Mouse (Mus musculus) CH12.LX (cell line): ENCODE measurements around the gene 4930595D18Rik. TPM values are rescaled to one million over a fixed set of nuclear protein-coding genes. Genes with fewer than 3 reads are reported as not detected.
A peak's percentile ranks its signal among the peaks of the same experiment; 100 is the strongest.

ENCODE experiments used
- DNase-seq: peaks from one replicate; pipeline ENCODE4 v3.0.0-alpha.2; 2013; ENCODE audit errors: extremely low read depth
- H3K27ac ChIP-seq: 2 replicates; pipeline ENCODE4 v1.5.1; 2012; ENCODE audit warnings: low read depth, mild to moderate bottlenecking, control low read depth, moderate library complexity; ENCODE audit not compliant: insufficient read depth
- H3K27me3 ChIP-seq: replicated peaks from 2 replicates; pipeline ENCODE3; 2012; ENCODE audit warnings: inconsistent platforms
- H3K36me3 ChIP-seq, 2 experiments: replicated peaks in 1 of 2; 2 replicates each; pipeline versions ENCODE3 to v1.6.1; 2012; ENCODE audit warnings: inconsistent platforms in 1 of 2, low read length in 1 of 2, mild to moderate bottlenecking in 1 of 2, mixed read lengths in 1 of 2, moderate library complexity in 1 of 2; ENCODE audit not compliant: control insufficient read depth in 1 of 2, insufficient read depth in 1 of 2
- H3K4me1 ChIP-seq, 2 experiments: 2 replicates each; pipeline ENCODE4 v1.6.1; 2012; ENCODE audit warnings: inconsistent platforms in 1 of 2, moderate library complexity in 1 of 2; ENCODE audit not compliant: insufficient read depth in 2 of 2, control insufficient read depth in 1 of 2
- H3K4me2 ChIP-seq: 2 replicates; pipeline ENCODE4 v1.6.1; 2012; ENCODE audit warnings: low read depth, mild to moderate bottlenecking, control low read depth; ENCODE audit not compliant: poor library complexity, insufficient read depth, severe bottlenecking
- H3K4me3 ChIP-seq, 3 experiments: fragments of 150-350 bp in 1 of 3; sonication (generic) in 1 of 3; replicated peaks in 1 of 3; 2 replicates each; pipeline versions ENCODE3 to v1.5.1; 2011 to 2012; ENCODE audit warnings: low read depth in 2 of 3, low read length in 2 of 3, mild to moderate bottlenecking in 2 of 3, moderate library complexity in 2 of 3, control low read depth in 1 of 3, improper control_type of control experiment in 1 of 3, inconsistent platforms in 1 of 3, mixed read lengths in 1 of 3; ENCODE audit not compliant: poor library complexity in 1 of 3
- H3K79me2 ChIP-seq: replicated peaks from 2 replicates; pipeline ENCODE4 v1.6.1; 2012; ENCODE audit warnings: mild to moderate bottlenecking, moderate library complexity; ENCODE audit not compliant: control insufficient read depth, poor library complexity, insufficient read depth, severe bottlenecking; ENCODE audit errors: extremely low read depth
- H3K9ac ChIP-seq: 2 replicates; pipeline ENCODE4 v1.6.1; 2012; ENCODE audit warnings: low read depth, mild to moderate bottlenecking, control low read depth, moderate library complexity; ENCODE audit not compliant: insufficient read depth
- H3K9me3 ChIP-seq: replicated peaks from 2 replicates; pipeline ENCODE3; 2012; ENCODE audit warnings: low read length, inconsistent platforms, mixed read lengths
- CHD2 ChIP-seq: IDR thresholded peaks from 2 replicates; pipeline ENCODE4 v1.6.1; 2011; ENCODE audit warnings: low read length, improper control_type of control experiment
- CTCF ChIP-seq, 2 experiments: IDR thresholded peaks in 1 of 2; conservative IDR thresholded peaks in 1 of 2; 2 replicates each; pipeline ENCODE4 v1.5.1; 2011 to 2012; ENCODE audit warnings: low read depth in 2 of 2, low read length in 2 of 2, improper control_type of control experiment in 1 of 2, inconsistent platforms in 1 of 2, mild to moderate bottlenecking in 1 of 2, moderate library complexity in 1 of 2
- E2F4 ChIP-seq: IDR thresholded peaks from 2 replicates; pipeline ENCODE4 v1.6.1; 2011; ENCODE audit warnings: low read depth, low read length, improper control_type of control experiment; ENCODE audit not compliant: insufficient replicate concordance
- EP300 ChIP-seq: IDR thresholded peaks from 2 replicates; pipeline ENCODE4 v1.6.1; 2011; ENCODE audit warnings: low read length, improper control_type of control experiment
- ETS1 ChIP-seq: conservative IDR thresholded peaks from 2 replicates; pipeline ENCODE4 v1.6.1; 2012; ENCODE audit warnings: low read depth, mild to moderate bottlenecking, inconsistent platforms, low read length, improper control_type of control experiment, moderate library complexity
- JUND ChIP-seq: conservative IDR thresholded peaks from 2 replicates; pipeline ENCODE4 v1.6.1; 2011; ENCODE audit warnings: low read depth, low read length, improper control_type of control experiment
- KAT2A ChIP-seq: IDR thresholded peaks from 2 replicates; pipeline ENCODE4 v1.6.1; 2012; ENCODE audit warnings: low read length, improper control_type of control experiment, inconsistent platforms; ENCODE audit not compliant: insufficient replicate concordance
- MAFK ChIP-seq: IDR thresholded peaks from 2 replicates; pipeline ENCODE4 v1.6.1; 2011; ENCODE audit warnings: low read length, improper control_type of control experiment; ENCODE audit not compliant: insufficient replicate concordance
- MAX ChIP-seq: IDR thresholded peaks from 2 replicates; pipeline ENCODE4 v1.6.1; 2011; ENCODE audit warnings: low read length, improper control_type of control experiment
- NELFE ChIP-seq: IDR thresholded peaks from 2 replicates; pipeline ENCODE4 v1.6.1; 2011; ENCODE audit warnings: low read depth, low read length, improper control_type of control experiment
- PAX5 ChIP-seq: IDR thresholded peaks from 2 replicates; pipeline ENCODE4 v1.6.1; 2012; ENCODE audit warnings: low read length, inconsistent platforms, mixed read lengths
- POLR2A ChIP-seq: IDR thresholded peaks from 2 replicates; pipeline ENCODE4 v1.6.1; 2011; ENCODE audit warnings: low read depth, mild to moderate bottlenecking, improper control_type of control experiment, low read length
- RAD21 ChIP-seq: IDR thresholded peaks from 2 replicates; pipeline ENCODE4 v1.6.1; 2011; ENCODE audit warnings: low read depth, mild to moderate bottlenecking, low read length, improper control_type of control experiment, moderate library complexity
- RCOR1 ChIP-seq: conservative IDR thresholded peaks from 2 replicates; pipeline ENCODE4 v1.6.1; 2012; ENCODE audit warnings: low read depth, mild to moderate bottlenecking, inconsistent platforms, low read length, improper control_type of control experiment
- SMC3 ChIP-seq: IDR thresholded peaks from 2 replicates; pipeline ENCODE4 v1.6.1; 2011; ENCODE audit warnings: low read depth, low read length, improper control_type of control experiment
- UBTF ChIP-seq: IDR thresholded peaks from 2 replicates; pipeline ENCODE4 v1.6.1; 2012; ENCODE audit warnings: low read depth, mild to moderate bottlenecking, inconsistent platforms, low read length, improper control_type of control experiment, moderate library complexity
- USF1 ChIP-seq: IDR thresholded peaks from 2 replicates; pipeline ENCODE4 v1.6.1; 2014; ENCODE audit warnings: low read depth, mild to moderate bottlenecking, inconsistent platforms, low read length, improper control_type of control experiment
- ZKSCAN1 ChIP-seq: IDR thresholded peaks from 2 replicates; pipeline ENCODE4 v1.6.1; 2012; ENCODE audit warnings: low read depth, inconsistent platforms, low read length, improper control_type of control experiment, borderline replicate concordance
- dilution Hi-C: fragments of 300-500 bp; cut with MboI; formaldehyde crosslinking; loops from 2 replicates; pipeline ENCODE4 v1.14.3; 2020; ENCODE audit warnings: low sequenced_read_pairs; ENCODE audit not compliant: extremely low pct_unique_long_range_greater_than_20kb, extremely low pct_ligation_motif_present
- in situ Hi-C: fragments of 300-500 bp; cut with MboI; formaldehyde crosslinking; loops from 3 replicates; pipeline ENCODE4 v1.14.3; 2019; ENCODE audit warnings: low sequenced_read_pairs, low pct_ligation_motif_present, low pct_unique_long_range_greater_than_20kb, mixed read lengths
- polyA plus RNA-seq: library from polyadenylated mRNA; unstranded; fragments of >175 nt; gene quantifications from 2 replicates; pipeline ENCODE4 v1.2.1, GENCODE M21; 2012; ENCODE audit warnings: low read depth; ENCODE audit not compliant: insufficient read length
- total RNA-seq, 2 experiments: library from RNA; depleted of rRNA; stranded (reverse); fragments of 300-350 nt in 1 of 2; fragments of >200 nt in 1 of 2; gene quantifications; 2 replicates each; pipeline ENCODE4 v1.2.3; 2012 to 2014

4930595D18Rik gene
- total and polyA plus RNA-seq, 3 experiments, result 0.57 TPM; not detected in 2

DNA sequence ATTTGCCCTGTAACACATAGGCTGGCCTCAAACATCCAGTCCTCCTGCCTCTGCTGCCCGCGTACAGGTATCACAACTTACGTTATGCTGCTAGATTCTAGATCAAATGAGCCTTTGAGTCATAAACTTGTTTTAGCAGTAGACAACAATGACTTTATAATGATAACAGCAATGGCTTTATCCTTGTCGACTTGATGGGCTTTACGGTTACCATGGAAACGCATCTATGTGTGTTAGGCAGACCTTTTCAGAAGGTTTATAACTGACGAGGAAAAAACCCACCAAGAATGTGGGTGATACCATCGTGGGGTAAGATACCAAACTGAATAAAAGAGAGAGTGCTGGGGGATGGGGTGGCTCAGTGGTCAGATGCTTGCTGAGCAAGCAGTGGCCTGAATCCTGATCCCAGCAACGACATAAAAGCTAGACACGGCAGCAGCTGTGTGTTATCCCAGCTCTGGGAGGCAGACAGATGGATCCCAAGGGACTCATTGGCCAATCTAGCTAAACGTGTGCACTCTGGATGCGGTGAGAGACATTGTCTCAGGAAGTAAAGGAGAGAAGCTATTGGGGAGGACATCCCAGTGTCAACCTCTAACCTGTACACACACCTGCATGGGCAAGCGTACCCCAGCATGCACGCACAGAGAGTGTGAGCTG lies 59.6 kb downstream of the 4930595D18Rik start:
- peaks cover 4% of the 10 kb centered on the region for H3K9me3 ChIP-seq
- H3K4me3 ChIP-seq, result no peak overlapping the region
- no peaks in the 10 kb centered on the region for H3K79me2 ChIP-seq
- H3K4me1 ChIP-seq, result no peaks in the 10 kb centered on the region
- in situ Hi-C loops, result no loop called here
- dilution Hi-C loops, result no loop called here
- H3K9ac ChIP-seq, result no peak overlapping the region
- peaks cover 0 to 19% of the 10 kb centered on the region in 2 experiments for H3K36me3 ChIP-seq
- H3K27me3 ChIP-seq, result no peaks in the 10 kb centered on the region
- no peak for DNase-seq
- H3K4me2 ChIP-seq, result no peak overlapping the region
- TF ChIP-seq ETS1 (no peak), RAD21 (no peak), PAX5 (no peak), POLR2A (no peak), MAX (no peak), USF1 (no peak), JUND (no peak), ZKSCAN1 (no peak), KAT2A (no peak), MAFK (no peak), E2F4 (no peak), UBTF (no peak), RCOR1 (no peak)
- no peak overlapping the region for H3K27ac ChIP-seq

- TF ChIP-seq SMC3, result peak; percentile 58
- TF ChIP-seq RAD21, result peak; percentile 43
- TF ChIP-seq MAFK, result peak; percentile 58; the same call in 1 of the 2 replicates
- TF ChIP-seq CHD2, result no peak
- TF ChIP-seq NELFE, result peak; percentile 15; the same call in 1 of the 2 replicates
- TF ChIP-seq CTCF (conservative IDR thresholded peaks at IDR 0.05 in 1 of 2, IDR thresholded peaks at IDR 0.05 in 1 of 2; ENCODE audit: low read depth in 2 of 2, low read length in 2 of 2), result peak; percentile 55 to 97
- TF ChIP-seq EP300, result no peak
- Histone ChIP-seq H3K4me3 (no peak overlapping the region), H3K36me3 (peaks cover 13 to 39% of the 10 kb centered on the region in 2 experiments), H3K4me1 (peaks cover 0 to 4% of the 10 kb centered on the region in 2 experiments; a peak in 1 of 4 replicates), H3K9me3 (peaks cover 4% of the 10 kb centered on the region), H3K9ac (no peak overlapping the region), H3K79me2 (no peaks in the 10 kb centered on the region), H3K27ac (no peak overlapping the region), H3K27me3 (no peaks in the 10 kb centered on the region), H3K4me2 (no peak overlapping the region)
- dilution Hi-C loops (no loop called here), in situ Hi-C loops (no loop called here)
- peak; percentile 44 for DNase-seq
These were observed 61.9 kb downstream of the 4930595D18Rik start for GRCm38 (mm10) chr12:111122332-111122852.
